Mouse (Mus musculus) gastrocnemius, adult 2 months (tissue): ENCODE measurements around the gene Trmt1l. TPM values are rescaled to one million over a fixed set of nuclear protein-coding genes. Genes with fewer than 3 reads are reported as not detected.

Source experiments
- DNase-seq: peaks from one replicate; pipeline ENCODE4 v3.0.0; 2022
- H3K27ac ChIP-seq: fragments of 200-600 bp; 2 replicates; pipeline ENCODE4 v1.8.1; 2022; ENCODE audit warnings: mild to moderate bottlenecking
- H3K4me3 ChIP-seq: fragments of 200-600 bp; 2 replicates; pipeline ENCODE4 v1.8.1; 2022; ENCODE audit warnings: mild to moderate bottlenecking, moderate library complexity
- CTCF ChIP-seq: fragments of 200-600 bp; IDR thresholded peaks from 2 replicates; pipeline ENCODE4 v1.8.1; 2022; ENCODE audit warnings: antibody characterized with exemption, mild to moderate bottlenecking, moderate library complexity
- intact Hi-C: fragments of 180-260 bp; cut with DNase I; formaldehyde crosslinking; loops from one replicate; pipeline ENCODE4 v1.15.1; 2025
- microRNA-seq: library from miRNA; unstranded; fragments of <30 nt; microRNA quantifications from one replicate; pipeline ENCODE4 v1.2.0, GENCODE M21; 2021
- total RNA-seq, 2 experiments: library from RNA; stranded (reverse); gene quantifications; 2 replicates each; pipeline ENCODE4 v1.2.3; 2021

Gene Trmt1l
- total RNA-seq, 2 experiments from 2014 or later, result 15.3 to 18.7 TPM

GRCm38 (mm10) chr1:151497942-151498341, 69.6 kb downstream of the Trmt1l start:
- intact Hi-C loops, result no loop called here
- H3K4me3 ChIP-seq, result no peak overlapping the region
- no peak for DNase-seq
- H3K27ac ChIP-seq, result no peak overlapping the region
- TF ChIP-seq CTCF, result no peak

- Histone ChIP-seq H3K4me3 (no peak overlapping the region), H3K27ac (no peak overlapping the region)
- intact Hi-C loops, result no loop called here
- DNase-seq, result no peak
- TF ChIP-seq CTCF, result no peak
Observed at GRCm38 (mm10) chr1:151498381-151498780, 70.0 kb downstream of the Trmt1l start.

- no peak for TF ChIP-seq CTCF
- peak; percentile 73 for DNase-seq
- intact Hi-C loops, result loop anchor here (5.0 kb wide), 1 partner anchor 207 kb away; no protein-coding TSS in a partner anchor
- peak overlapping the region; percentile 91 for H3K4me3 ChIP-seq
- peak overlapping the region; percentile 96 for H3K27ac ChIP-seq
Observed at GRCm38 (mm10) chr1:151499815-151500501, 71.6 kb downstream of the Trmt1l start.

- Histone ChIP-seq H3K4me3 (peak within 1 kb of the TSS; percentile 91), H3K27ac (peak within 1 kb of the TSS; percentile 96)
- intact Hi-C loops, result loop anchor here (5.0 kb wide), 1 partner anchor 207 kb away; no protein-coding TSS in a partner anchor
- TF ChIP-seq CTCF, result no peak
- DNase-seq, result peak; percentile 98
Observed at GRCm38 (mm10) chr1:151500531-151501361, 72.4 kb downstream of the Trmt1l start, which contains the start of gene Rnf2. Gene Rnf2, minus strand, starts transcription at chr1:151500955.

Small RNA genes lying within 50 kb of the gene (microRNA-seq; reads per million reads assigned to microRNA genes)
- gene Mir7682, result not detected

Other genes with a start within 250 kb of the Trmt1l start
- gene Gm47985, start 246.0 kb upstream of the Trmt1l start, total RNA-seq, result not detected
- under 1 TPM in 1 of 2 experiments, not detected in 1; 0.28 TPM for gene Gm8947, start 236.2 kb upstream of the Trmt1l start, total RNA-seq
- gene Gm47995, start 230.1 kb upstream of the Trmt1l start, total RNA-seq, result not detected
- under 1 TPM; 0.43 to 0.59 TPM for gene 3110040M04Rik, start 224.4 kb upstream of the Trmt1l start, total RNA-seq
- gene Gm47996, start 218.4 kb upstream of the Trmt1l start, total RNA-seq, result under 1 TPM in 1 of 2 experiments, not detected in 1; 0.28 TPM
- 100 to 1,000 TPM; 124 to 159 TPM for gene Ivns1abp, start 84.1 kb upstream of the Trmt1l start, total RNA-seq
- gene Swt1, start 87 bp upstream of the Trmt1l start, total RNA-seq, result 10 to 100 TPM in 1 of 2 experiments, 1 to 10 TPM in 1; 7.1 to 12.0 TPM
- gene Rnf2, start 72.4 kb downstream of the Trmt1l start, total RNA-seq, result 10 to 100 TPM; 16.0 to 19.2 TPM
- gene Fam129a, start 142.6 kb downstream of the Trmt1l start, total RNA-seq, result 10 to 100 TPM in 1 of 2 experiments, 1 to 10 TPM in 1; 7.9 to 10.2 TPM